Mouse (Mus musculus): ENCODE measurements at regions not wholly inside any gene's neighbourhood (a gene's known extent, or its start where the extent isn't known, plus 50 kb on each side); places are given as distances from the start of the nearest gene placed in this dataset.
A peak's percentile ranks its signal among the peaks of the same experiment; 100 is the strongest.
"Not testable (repeated sequence)": the region's sequence is repeated elsewhere in the genome, so short reads cannot be mapped to it uniquely, and the experiment has no call there.

DNA sequence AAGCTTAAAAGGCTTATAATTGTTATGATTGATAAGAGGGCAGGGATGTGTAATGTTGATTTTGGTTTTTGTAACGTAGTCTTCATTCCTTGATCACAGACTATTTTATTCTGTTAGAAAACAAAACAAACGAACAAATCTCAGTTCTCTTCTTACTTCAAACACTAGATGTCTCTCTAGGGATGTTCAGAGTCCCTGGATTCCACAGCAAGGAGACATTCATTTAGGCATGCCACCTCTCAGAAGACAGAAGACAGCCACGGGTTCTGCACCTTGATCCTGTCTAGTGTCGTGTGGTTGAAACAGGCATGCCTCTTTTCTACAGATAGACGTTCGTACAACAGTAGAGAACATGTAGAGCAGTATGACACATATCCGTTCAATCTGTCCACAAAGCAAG, 74.7 kb downstream of the Gm13691 start:
- no peak overlapping the region for H3K4me3 ChIP-seq (ENCODE audit: low read depth, low read length)
- H3K9me3 ChIP-seq (ENCODE audit: low read length), result no peaks in the 10 kb centered on the region
- H3K4me2 ChIP-seq (ENCODE audit: low read depth, low read length), result no peak overlapping the region
- 57% methylated on average over 7 of the region's 7 CpGs for WGBS (ENCODE audit: insufficient replicate concordance)
- no peaks in the 10 kb centered on the region for H3K27me3 ChIP-seq (ENCODE audit: insufficient read depth, low read length)
- no peak overlapping the region for H3K9ac ChIP-seq (replicated peaks)
- H3K27ac ChIP-seq (ENCODE audit: low read depth), result no peak overlapping the region
- H3K36me3 ChIP-seq (replicated peaks; ENCODE audit: insufficient read depth, low read length), result no peaks in the 10 kb centered on the region
- DNase-seq, result no peak
- no peak for ATAC-seq
- peak; percentile 48 for TF ChIP-seq CTCF (IDR thresholded peaks at IDR 0.05; ENCODE audit: low read depth)
- no peak for TF ChIP-seq EP300 (IDR thresholded peaks at IDR 0.05; ENCODE audit: low read depth)
- H3K4me1 ChIP-seq (ENCODE audit: insufficient read depth), result no peaks in the 10 kb centered on the region

DNA sequence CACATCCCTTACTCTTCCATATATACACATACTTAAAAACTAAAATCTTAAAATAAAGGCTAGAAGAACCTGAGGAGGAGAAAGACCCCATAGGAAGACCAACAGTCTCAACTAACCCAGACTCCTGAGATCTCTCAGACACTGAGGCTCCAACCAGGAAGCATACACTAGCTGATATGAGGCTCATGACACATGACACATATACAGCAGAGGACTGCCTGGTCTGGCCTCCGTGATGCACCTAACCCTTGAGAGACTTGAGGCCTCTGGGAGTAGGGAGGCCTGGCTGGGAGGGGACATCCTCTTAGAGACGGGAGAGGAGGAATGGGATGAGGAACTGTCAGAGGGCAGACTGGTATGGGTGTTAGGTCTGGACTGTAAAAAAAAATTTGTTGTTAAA, 75.4 kb downstream of the Gm13691 start:
- Histone ChIP-seq H3K27me3 (ENCODE audit: insufficient read depth, low read length) (no peaks in the 10 kb centered on the region), H3K4me2 (ENCODE audit: low read depth, low read length) (no peak overlapping the region), H3K4me1 (ENCODE audit: insufficient read depth) (no peaks in the 10 kb centered on the region), H3K27ac (ENCODE audit: low read depth) (no peak overlapping the region), H3K4me3 (ENCODE audit: low read depth, low read length) (no peak overlapping the region), H3K9ac (replicated peaks) (no peak overlapping the region), H3K36me3 (replicated peaks; ENCODE audit: insufficient read depth, low read length) (no peaks in the 10 kb centered on the region), H3K9me3 (ENCODE audit: low read length) (no peaks in the 10 kb centered on the region)
- DNase-seq (no peak), ATAC-seq (no peak)
- TF ChIP-seq CTCF (IDR thresholded peaks at IDR 0.05; ENCODE audit: low read depth) (no peak), EP300 (IDR thresholded peaks at IDR 0.05; ENCODE audit: low read depth) (no peak)
- 74% methylated on average over 2 of the region's 2 CpGs for WGBS (ENCODE audit: insufficient replicate concordance)

DNA sequence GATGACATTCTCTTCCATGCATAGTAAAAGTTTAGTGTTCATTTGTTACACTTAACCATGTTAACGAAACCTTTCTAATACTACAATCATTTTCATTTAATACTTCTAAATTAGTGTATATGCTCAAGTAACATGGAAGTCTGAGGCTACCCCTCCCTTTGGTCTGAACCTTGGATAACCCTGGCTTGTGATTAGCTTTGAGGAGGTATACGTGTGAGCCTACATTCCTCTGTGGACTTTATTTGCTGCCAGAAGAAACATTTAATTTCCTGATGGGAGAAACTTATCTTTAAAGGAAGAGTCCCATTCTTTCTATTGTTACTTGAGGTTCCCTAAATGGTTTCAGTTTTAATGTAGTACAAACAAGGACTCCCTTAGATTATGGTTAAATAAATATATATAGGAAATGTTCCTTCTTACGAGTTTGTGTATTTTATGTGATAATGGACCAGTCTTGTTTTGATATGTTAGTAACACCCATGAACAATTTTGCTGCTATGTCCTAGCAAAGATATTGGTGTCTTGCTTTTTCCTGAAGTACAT, 75.9 kb downstream of the Gm13691 start:
- H3K4me1 ChIP-seq (ENCODE audit: insufficient read depth), result no peaks in the 10 kb centered on the region
- H3K27me3 ChIP-seq (ENCODE audit: insufficient read depth, low read length), result no peaks in the 10 kb centered on the region
- ATAC-seq (no peak), DNase-seq (no peak)
- H3K27ac ChIP-seq (ENCODE audit: low read depth), result no peak overlapping the region
- no peaks in the 10 kb centered on the region for H3K9me3 ChIP-seq (ENCODE audit: low read length)
- no peak overlapping the region for H3K4me3 ChIP-seq (ENCODE audit: low read depth, low read length)
- WGBS (ENCODE audit: insufficient replicate concordance), result 75% methylated on average over 3 of the region's 3 CpGs
- no peak overlapping the region for H3K4me2 ChIP-seq (ENCODE audit: low read depth, low read length)
- no peak overlapping the region for H3K9ac ChIP-seq (replicated peaks)
- TF ChIP-seq EP300 (IDR thresholded peaks at IDR 0.05; ENCODE audit: low read depth) (no peak), CTCF (IDR thresholded peaks at IDR 0.05; ENCODE audit: low read depth) (no peak)
- no peaks in the 10 kb centered on the region for H3K36me3 ChIP-seq (replicated peaks; ENCODE audit: insufficient read depth, low read length)

DNA sequence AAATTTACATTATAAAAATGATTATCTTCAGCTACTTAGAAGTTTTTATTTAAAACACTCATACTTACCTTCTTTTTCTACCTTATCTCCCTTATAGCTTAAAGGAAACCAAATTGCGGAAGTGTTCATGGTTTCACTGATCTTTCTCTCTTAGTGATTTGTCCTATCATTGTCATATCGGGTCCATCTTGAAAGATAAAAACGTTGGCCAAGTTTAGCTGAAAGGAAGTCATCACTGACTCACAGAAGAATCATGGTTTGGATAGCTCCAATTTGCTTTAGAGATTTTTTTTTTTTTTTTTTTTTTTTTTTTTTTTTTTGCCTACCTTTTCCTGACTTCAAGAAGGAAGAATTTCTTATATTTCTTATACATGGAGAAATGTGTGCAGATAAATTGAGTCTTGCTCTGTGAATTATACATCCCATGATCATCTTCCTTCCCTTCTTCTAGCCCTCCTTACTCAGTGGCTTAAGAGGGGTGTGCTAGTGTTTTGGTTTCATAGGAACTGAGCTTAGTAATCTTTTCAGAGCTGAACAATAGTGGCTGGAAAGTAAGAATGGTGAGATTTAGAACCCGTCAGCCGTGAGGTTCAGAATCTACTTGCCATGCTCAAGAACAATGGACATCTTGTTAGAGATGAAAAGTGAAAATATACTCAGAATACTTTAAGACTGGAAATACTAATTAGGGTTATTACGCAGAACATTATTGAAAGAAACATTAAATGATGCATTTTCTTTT, 76.6 kb downstream of the Gm13691 start:
- no peaks in the 10 kb centered on the region for H3K27me3 ChIP-seq (ENCODE audit: insufficient read depth, low read length)
- H3K4me3 ChIP-seq (ENCODE audit: low read depth, low read length), result no peak overlapping the region
- WGBS (ENCODE audit: insufficient replicate concordance), result 68% methylated on average over 6 of the region's 6 CpGs
- H3K9ac ChIP-seq (replicated peaks), result no peak overlapping the region
- DNase-seq (no peak), ATAC-seq (no peak)
- no peak overlapping the region for H3K27ac ChIP-seq (ENCODE audit: low read depth)
- TF ChIP-seq CTCF (IDR thresholded peaks at IDR 0.05; ENCODE audit: low read depth), result no peak
- no peak for TF ChIP-seq EP300 (IDR thresholded peaks at IDR 0.05; ENCODE audit: low read depth)
- H3K9me3 ChIP-seq (ENCODE audit: low read length), result no peaks in the 10 kb centered on the region
- H3K4me2 ChIP-seq (ENCODE audit: low read depth, low read length), result no peak overlapping the region
- H3K36me3 ChIP-seq (replicated peaks; ENCODE audit: insufficient read depth, low read length), result no peaks in the 10 kb centered on the region
- H3K4me1 ChIP-seq (ENCODE audit: insufficient read depth), result no peaks in the 10 kb centered on the region

DNA sequence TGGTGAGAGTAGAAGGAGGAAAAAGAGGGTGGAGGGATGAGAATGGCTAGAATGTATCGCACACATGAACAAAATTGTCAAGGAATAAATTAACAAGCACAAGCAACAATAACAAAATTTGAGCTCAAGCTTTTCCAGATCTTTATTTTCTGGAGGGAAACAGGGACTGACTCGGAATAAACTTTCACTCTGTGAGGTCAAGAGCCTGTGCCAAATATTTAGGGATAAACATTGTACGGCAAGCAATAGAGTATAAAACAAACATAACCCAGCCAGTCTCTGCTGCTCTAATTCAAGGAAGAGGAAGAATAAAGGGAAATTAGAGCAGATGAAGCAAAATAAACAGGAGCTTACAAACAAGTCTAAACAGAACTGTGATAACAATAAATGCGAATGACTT, 78.3 kb downstream of the Gm13691 start:
- H3K4me3 ChIP-seq (ENCODE audit: low read depth, low read length), result no peak overlapping the region
- WGBS (ENCODE audit: insufficient replicate concordance), result 74% methylated on average over 4 of the region's 4 CpGs
- no peak overlapping the region for H3K27ac ChIP-seq (ENCODE audit: low read depth)
- H3K9me3 ChIP-seq (ENCODE audit: low read length), result no peaks in the 10 kb centered on the region
- no peaks in the 10 kb centered on the region for H3K36me3 ChIP-seq (replicated peaks; ENCODE audit: insufficient read depth, low read length)
- H3K4me1 ChIP-seq (ENCODE audit: insufficient read depth), result no peaks in the 10 kb centered on the region
- no peak for TF ChIP-seq EP300 (IDR thresholded peaks at IDR 0.05; ENCODE audit: low read depth)
- TF ChIP-seq CTCF (IDR thresholded peaks at IDR 0.05; ENCODE audit: low read depth), result no peak
- H3K9ac ChIP-seq (replicated peaks), result no peak overlapping the region
- no peaks in the 10 kb centered on the region for H3K27me3 ChIP-seq (ENCODE audit: insufficient read depth, low read length)
- no peak overlapping the region for H3K4me2 ChIP-seq (ENCODE audit: low read depth, low read length)
- ATAC-seq (no peak), DNase-seq (no peak)

DNA sequence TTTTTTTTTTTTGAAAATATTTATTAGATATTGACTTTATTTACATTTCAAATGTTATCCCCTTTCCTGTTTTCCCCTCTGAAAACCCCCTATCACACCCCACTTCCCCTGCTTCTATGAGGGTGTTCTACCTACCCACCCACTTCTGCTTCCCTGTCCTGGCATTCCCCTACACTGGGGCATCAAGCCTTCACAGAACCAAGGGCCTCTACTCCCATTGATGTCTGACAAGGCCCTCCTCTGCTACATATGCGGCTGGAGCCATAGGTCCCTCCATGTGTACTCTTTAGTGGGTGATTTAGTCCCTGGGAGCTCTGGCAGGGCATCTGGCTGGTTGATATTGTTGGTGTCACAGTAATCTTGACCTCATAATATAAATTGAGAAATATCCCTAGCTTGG, 79.1 kb downstream of the Gm13691 start:
- H3K9me3 ChIP-seq (ENCODE audit: low read length); H3K4me3 ChIP-seq (ENCODE audit: low read depth, low read length); H3K4me2 ChIP-seq (ENCODE audit: low read depth, low read length); H3K9ac ChIP-seq (replicated peaks); DNase-seq; ATAC-seq; H3K36me3 ChIP-seq (replicated peaks; ENCODE audit: insufficient read depth, low read length); H3K4me1 ChIP-seq (ENCODE audit: insufficient read depth); H3K27me3 ChIP-seq (ENCODE audit: insufficient read depth, low read length); H3K27ac ChIP-seq (ENCODE audit: low read depth): not testable (repeated sequence)
- WGBS (ENCODE audit: insufficient replicate concordance), result 73% methylated on average over 1 of the region's 1 CpGs

Measured in liver, postnatal 0 days (tissue).